Mouse (Mus musculus): ENCODE measurements around the gene Suclg1.

Gene Suclg1

DNA sequence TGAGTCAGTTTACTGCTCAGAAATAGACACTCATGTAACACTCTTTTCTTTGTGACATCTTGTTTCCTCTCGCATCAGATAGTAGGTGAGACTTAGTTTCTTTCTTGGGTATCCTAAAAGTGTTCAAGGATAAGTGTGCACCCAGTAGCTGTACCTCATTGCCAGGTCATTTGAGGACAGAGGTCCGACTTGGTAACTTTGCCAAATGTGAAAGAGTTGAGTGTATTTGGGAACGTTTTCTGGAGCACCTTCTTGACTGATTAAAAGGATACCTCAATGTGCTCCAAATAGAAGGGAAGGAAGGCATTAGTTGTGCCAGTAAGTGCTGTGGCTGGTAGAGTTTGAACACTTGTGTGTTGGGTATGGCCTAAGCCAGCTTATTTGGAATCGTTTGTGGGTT, 1.7 kb downstream of the Suclg1 start:
- no peak for DNase-seq (ENCODE audit: low spot score in 2 of 2)

- no peak for DNase-seq (ENCODE audit: low spot score in 2 of 2)
These were observed 3.2 kb downstream of the Suclg1 start for GRCm38 (mm10) chr6:73251336-73251735.

- no peak for DNase-seq (ENCODE audit: low spot score in 2 of 2)
These were observed 4.2 kb downstream of the Suclg1 start for GRCm38 (mm10) chr6:73252396-73252795.

- DNase-seq (ENCODE audit: low spot score in 2 of 2): no peak
These were observed 4.8 kb downstream of the Suclg1 start for GRCm38 (mm10) chr6:73253006-73253405.

GRCm38 (mm10) chr6:73253584-73253983, 5.4 kb downstream of the Suclg1 start:
- DNase-seq (ENCODE audit: low spot score in 2 of 2): no peak

- no peak for DNase-seq (ENCODE audit: low spot score in 2 of 2)
These were observed 6.4 kb downstream of the Suclg1 start for GRCm38 (mm10) chr6:73254307-73255228.

GRCm38 (mm10) chr6:73257068-73257467, 8.9 kb downstream of the Suclg1 start:
- no peak for DNase-seq (ENCODE audit: low spot score in 2 of 2)

DNA sequence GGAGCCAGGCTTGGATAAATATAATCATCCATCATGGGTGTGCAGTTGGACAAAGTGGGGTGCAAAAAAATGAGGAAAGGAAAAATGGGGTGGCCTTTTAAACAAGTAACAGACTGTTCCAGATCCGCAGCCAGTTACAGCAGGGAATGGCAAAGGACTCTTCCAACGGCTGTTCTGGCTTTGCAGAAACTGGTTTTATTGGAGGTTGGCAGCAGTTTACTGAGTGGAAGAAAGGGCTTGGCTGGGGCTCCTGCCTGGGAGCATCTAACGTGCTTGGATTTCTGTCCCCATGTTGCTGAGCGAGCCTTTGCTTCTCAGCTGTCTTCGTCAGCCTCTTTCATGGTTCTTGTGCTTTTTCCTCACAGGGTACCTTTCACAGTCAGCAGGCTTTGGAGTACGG, 11.9 kb downstream of the Suclg1 start:
- DNase-seq (ENCODE audit: low spot score in 2 of 2): no peak

DNA sequence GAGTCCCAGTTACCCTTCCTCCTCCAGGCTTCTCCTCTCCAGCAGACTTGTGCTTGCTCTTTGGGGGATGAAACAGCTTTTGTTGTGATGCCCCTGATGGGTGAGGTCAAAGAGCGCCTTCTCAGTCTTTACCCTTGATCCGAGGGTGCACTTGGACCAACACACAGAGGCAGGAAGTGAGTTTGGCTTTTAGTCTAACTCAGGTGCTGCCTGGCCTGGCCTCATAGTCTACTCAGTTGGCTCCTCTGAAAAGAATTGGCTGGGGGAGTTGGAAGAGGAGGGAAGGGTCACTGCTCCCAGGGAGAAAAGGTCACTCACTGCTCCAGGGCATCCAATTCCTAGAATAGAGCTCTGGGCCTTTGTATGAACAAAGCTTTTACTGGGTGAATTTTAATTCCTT, 16.6 kb downstream of the Suclg1 start:
- DNase-seq (ENCODE audit: low spot score in 2 of 2): no peak

DNA sequence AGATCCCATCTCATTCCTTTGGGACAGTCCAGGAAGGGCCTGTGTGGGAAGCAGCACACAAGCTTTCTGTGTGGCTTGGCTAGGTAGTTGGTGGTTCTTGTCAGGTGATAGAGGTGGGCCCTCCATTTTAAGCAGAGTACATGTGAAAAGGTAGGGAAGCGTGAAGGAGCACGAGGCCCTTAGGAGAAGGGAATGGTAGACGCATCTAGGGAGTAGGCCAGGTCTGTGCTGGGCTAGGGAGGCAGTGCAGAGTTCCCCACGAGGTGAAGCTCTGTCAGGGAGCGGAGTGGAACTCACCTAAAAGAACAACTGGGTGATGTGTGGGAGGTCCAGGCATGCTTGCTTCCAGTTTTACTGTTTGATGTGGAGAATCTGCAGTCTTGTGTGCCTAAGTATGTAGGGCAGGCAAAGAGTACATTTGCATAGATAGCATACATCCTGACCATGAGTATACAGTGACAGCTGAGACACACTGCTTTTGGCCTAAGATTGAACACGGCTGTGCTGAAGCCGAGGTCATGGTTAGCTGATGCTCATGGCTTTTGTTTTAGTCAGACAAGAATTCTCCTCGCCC, 19.6 kb downstream of the Suclg1 start:
- DNase-seq (ENCODE audit: low spot score in 2 of 2): no peak

GRCm38 (mm10) chr6:73269374-73269773, 21.2 kb downstream of the Suclg1 start:
- no peak for DNase-seq (ENCODE audit: low spot score in 2 of 2)

GRCm38 (mm10) chr6:73271546-73272091, 23.4 kb downstream of the Suclg1 start:
- DNase-seq (ENCODE audit: low spot score in 2 of 2): no peak

GRCm38 (mm10) chr6:73275002-73275401, 26.8 kb downstream of the Suclg1 start:
- no peak for DNase-seq (ENCODE audit: low spot score in 2 of 2)

DNA sequence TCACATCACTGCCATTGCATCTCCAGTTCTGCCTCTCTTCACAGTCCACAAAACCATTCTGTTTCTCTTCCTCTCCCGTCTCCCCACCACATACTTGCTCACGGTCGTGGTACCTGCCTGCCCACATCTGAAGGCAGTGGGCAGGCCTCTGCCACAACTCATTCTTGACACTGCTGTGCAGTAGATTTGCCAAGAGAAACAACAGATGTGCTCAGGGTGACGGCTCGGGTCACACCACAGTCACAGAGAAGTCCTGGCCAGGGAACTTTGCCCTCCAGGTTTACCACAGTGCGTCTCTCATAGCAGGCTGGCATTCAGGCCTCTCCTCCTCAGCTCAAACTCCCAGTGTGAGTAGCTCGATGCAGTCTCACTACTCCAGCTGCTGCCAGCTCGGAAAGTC, 31.5 kb downstream of the Suclg1 start:
- no peak for DNase-seq (ENCODE audit: low spot score in 2 of 2)

- no peak for DNase-seq (ENCODE audit: low spot score in 2 of 2)
These were observed 32.4 kb downstream of the Suclg1 start for GRCm38 (mm10) chr6:73280546-73281115.

- no peak for DNase-seq (ENCODE audit: low spot score in 2 of 2)
These were observed 38.1 kb downstream of the Suclg1 start for GRCm38 (mm10) chr6:73286326-73286725.

DNA sequence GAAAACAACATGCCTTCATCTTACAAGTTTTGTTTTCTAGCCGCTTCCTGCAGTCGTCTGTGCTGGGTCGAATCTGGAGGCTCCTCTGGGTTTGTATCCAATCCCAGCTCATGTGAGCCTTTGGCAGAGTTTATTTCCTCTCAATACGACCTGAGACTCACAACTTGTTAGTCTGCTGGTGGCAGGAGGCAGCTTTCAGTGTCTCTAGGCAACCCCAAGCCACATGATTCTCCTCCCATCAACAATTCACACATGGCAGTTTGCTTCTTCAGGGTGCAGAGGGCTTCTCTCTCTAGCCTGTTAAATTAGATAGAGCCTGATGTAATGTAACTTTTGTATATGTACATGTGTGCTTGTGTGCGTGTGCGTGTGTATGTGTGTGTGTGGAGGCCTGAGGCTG, 58.7 kb downstream of the Suclg1 start:
- no peak for DNase-seq (ENCODE audit: low spot score in 2 of 2)

DNA sequence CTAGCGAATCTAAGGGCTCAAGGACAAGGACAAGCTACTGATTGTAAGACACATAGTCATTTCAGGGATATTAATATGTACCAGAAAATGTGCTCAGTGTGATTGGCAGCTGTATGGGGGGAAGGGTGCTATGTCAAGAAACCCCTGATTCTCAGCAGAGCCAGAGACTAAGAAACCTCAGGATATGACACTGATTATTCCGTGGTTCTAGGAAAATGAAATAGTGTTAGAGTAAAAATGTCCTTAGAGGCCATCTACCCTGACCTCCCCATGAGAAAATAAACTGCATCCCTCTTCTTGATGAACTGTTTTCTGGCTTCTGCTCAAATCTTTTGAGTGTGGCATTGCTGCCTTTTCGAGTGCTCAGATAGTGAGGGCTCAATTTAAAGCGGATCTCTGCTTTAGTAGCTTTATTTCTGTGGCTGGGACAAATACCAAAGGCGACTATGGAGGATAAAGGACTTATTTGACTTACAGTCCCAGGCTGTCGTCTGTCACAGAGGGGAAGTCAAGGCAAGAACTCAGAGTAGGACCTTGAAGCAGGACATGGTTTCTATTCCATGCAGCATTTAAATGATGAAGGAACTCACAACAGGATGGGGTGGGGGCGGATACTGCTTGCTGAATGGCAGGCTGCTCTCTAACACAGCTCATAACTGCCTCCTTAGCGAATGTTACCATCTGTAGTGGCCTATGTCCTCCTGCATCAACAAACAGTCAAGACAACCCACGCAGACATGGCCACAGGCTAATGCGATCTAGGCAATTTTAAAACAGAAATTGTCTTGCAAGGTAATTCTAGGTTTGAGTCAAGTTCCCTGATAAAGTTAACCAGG, 60.7 kb downstream of the Suclg1 start:
- DNase-seq (ENCODE audit: low spot score in 2 of 2): no peak

GRCm38 (mm10) chr6:73311335-73311734, 63.2 kb downstream of the Suclg1 start:
- DNase-seq (ENCODE audit: low spot score in 2 of 2): no peak

- peak in 1 of 2 experiments; percentile 16 for DNase-seq (ENCODE audit: low spot score in 2 of 2)
These were observed 63.6 kb downstream of the Suclg1 start for GRCm38 (mm10) chr6:73311786-73312185.

DNA sequence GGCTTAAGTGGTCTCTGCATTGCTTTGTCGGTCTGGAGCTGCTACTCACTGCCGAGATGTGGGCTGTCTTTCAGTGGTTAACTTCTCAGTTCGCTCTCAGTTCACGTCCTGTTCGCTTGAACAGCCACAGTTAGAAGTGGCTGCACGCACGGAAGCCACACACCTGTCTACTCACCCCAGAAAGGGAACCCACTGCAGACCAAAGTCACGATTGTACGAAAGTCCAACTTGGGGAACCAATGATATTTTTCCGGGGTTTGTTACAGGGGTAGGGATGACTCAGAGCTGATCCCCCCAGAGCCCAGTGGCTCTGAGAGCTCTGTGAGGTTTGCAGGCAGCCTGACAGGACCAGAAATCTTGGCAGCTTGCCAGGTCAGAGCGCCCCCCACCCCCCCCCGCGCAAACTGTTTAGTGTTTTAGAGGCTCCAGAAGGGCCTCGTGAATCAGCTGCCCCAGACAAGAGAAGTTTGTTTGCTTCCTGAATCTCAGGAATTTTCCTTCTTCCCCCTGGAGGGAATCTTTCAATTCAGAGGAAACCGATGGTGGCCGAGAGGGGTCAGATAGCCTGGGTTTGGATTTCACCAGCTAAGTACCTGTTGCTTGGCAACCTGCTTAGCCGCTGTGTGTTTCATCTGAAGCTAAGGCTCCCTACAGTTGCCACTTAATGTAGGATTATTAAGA, 66.9 kb downstream of the Suclg1 start:
- peak in 1 of 2 experiments; percentile 37 for DNase-seq (ENCODE audit: low spot score in 2 of 2)
